Mouse (Mus musculus) right cerebral cortex, postnatal 36 days (tissue): ENCODE results near the gene Sash3.
"Not testable (repeated sequence)": the region's sequence is repeated elsewhere in the genome, so short reads cannot be mapped to it uniquely, and the experiment has no call there.

ENCODE experiments used
- DNase-seq, 2 experiments: peaks; one replicate each; pipeline ENCODE4 v3.0.0; 2022; ENCODE audit warnings: low spot score in 2 of 2, mixed read lengths in 1 of 2

Gene Sash3

GRCm38 (mm10) chrX:48202995-48203394, 56.8 kb downstream of the Sash3 start:
- DNase-seq: no peak

GRCm38 (mm10) chrX:48203763-48204162, 57.5 kb downstream of the Sash3 start:
- no peak for DNase-seq

GRCm38 (mm10) chrX:48204469-48204868, 58.2 kb downstream of the Sash3 start:
- no peak for DNase-seq

- DNase-seq: no peak
Observed at GRCm38 (mm10) chrX:48207761-48208487, 61.7 kb downstream of the Sash3 start.

GRCm38 (mm10) chrX:48208519-48209185, 62.4 kb downstream of the Sash3 start, which contains the start of gene Zdhhc9:
Gene Zdhhc9, minus strand, starts transcription at chrX:48208878.
- peak; percentile 80 to 87 for DNase-seq

GRCm38 (mm10) chrX:48209746-48210145, 63.5 kb downstream of the Sash3 start:
- DNase-seq: not testable (repeated sequence)
